Mouse (Mus musculus): ENCODE data around the gene Gsk3a.

The Gsk3a gene

GRCm38 (mm10) chr7:25237249-25238014 is at the start of gene Gsk3a:
Gene Gsk3a (minus strand): TSS chr7:25237851.
- DNase-seq (ENCODE audit: low read depth), result peak; percentile 97

GRCm38 (mm10) chr7:25286989-25287388 is 49.3 kb upstream of the Gsk3a start:
- DNase-seq (ENCODE audit: low read depth), result no peak

GRCm38 (mm10) chr7:25285511-25286238 is 48.0 kb upstream of the Gsk3a start:
- no peak for DNase-seq (ENCODE audit: low read depth)

- DNase-seq (ENCODE audit: low read depth), result no peak
Observed at GRCm38 (mm10) chr7:25284766-25285165, 47.1 kb upstream of the Gsk3a start.

- DNase-seq (ENCODE audit: low read depth), result no peak
Observed at GRCm38 (mm10) chr7:25284171-25284570, 46.5 kb upstream of the Gsk3a start.

GRCm38 (mm10) chr7:25283637-25284036 is 46.0 kb upstream of the Gsk3a start:
- no peak for DNase-seq (ENCODE audit: low read depth)

GRCm38 (mm10) chr7:25282731-25283211 is 45.1 kb upstream of the Gsk3a start:
- no peak for DNase-seq (ENCODE audit: low read depth)

GRCm38 (mm10) chr7:25281734-25282601 is 44.3 kb upstream of the Gsk3a start:
- peak; percentile 94 for DNase-seq (ENCODE audit: low read depth)

- DNase-seq (ENCODE audit: low read depth), result no peak
Observed at GRCm38 (mm10) chr7:25281166-25281733, 43.6 kb upstream of the Gsk3a start.

- no peak for DNase-seq (ENCODE audit: low read depth)
Observed at GRCm38 (mm10) chr7:25279861-25280791, 42.5 kb upstream of the Gsk3a start.

- DNase-seq (ENCODE audit: low read depth), result no peak
Observed at GRCm38 (mm10) chr7:25279076-25279860, 41.6 kb upstream of the Gsk3a start.

GRCm38 (mm10) chr7:25278341-25279075 is 40.9 kb upstream of the Gsk3a start:
- DNase-seq (ENCODE audit: low read depth), result peak; percentile 85

GRCm38 (mm10) chr7:25277998-25278340 is 40.3 kb upstream of the Gsk3a start:
- no peak for DNase-seq (ENCODE audit: low read depth)

GRCm38 (mm10) chr7:25277405-25277804 is 39.8 kb upstream of the Gsk3a start:
- DNase-seq (ENCODE audit: low read depth), result no peak

GRCm38 (mm10) chr7:25275555-25276298 is 38.1 kb upstream of the Gsk3a start:
- no peak for DNase-seq (ENCODE audit: low read depth)

GRCm38 (mm10) chr7:25274996-25275395 is 37.3 kb upstream of the Gsk3a start:
- DNase-seq (ENCODE audit: low read depth), result no peak

GRCm38 (mm10) chr7:25274571-25274970 is 36.9 kb upstream of the Gsk3a start:
- DNase-seq (ENCODE audit: low read depth), result no peak

Measured in c-Kit-positive CD71-negative TER-119-negative erythroid progenitor cells, embryonic 14.5 days (primary cell).